Mouse (Mus musculus) heart, embryonic 11.5 days (tissue): Measurements from ENCODE around the gene Gm20219. TPM values are rescaled to one million over a fixed set of nuclear protein-coding genes. Genes with fewer than 3 reads are reported as not detected.

ENCODE experiments used
- ATAC-seq: fragments of 200-750 bp; cut with Nextera tagmentation; replicated peaks from 2 replicates; pipeline ENCODE4 v1.8.0; 2017; ENCODE audit warnings: moderate library complexity; ENCODE audit not compliant: insufficient number of reproducible peaks, low FRiP score, low TSS enrichment
- H3K27ac ChIP-seq: fragments of 300-500 bp; sonication (generic); 2 replicates; pipeline ENCODE4 v1.5.1; 2014; ENCODE audit warnings: mild to moderate bottlenecking, low read depth, low read length
- H3K27me3 ChIP-seq: fragments of 300-500 bp; sonication (generic); 2 replicates; pipeline ENCODE4 v1.6.1; 2014; ENCODE audit warnings: mild to moderate bottlenecking, low read length, mixed read lengths; ENCODE audit not compliant: control insufficient read depth, insufficient read depth
- H3K36me3 ChIP-seq: fragments of 300-500 bp; sonication (generic); 2 replicates; pipeline ENCODE4 v1.6.1; 2014; ENCODE audit warnings: mild to moderate bottlenecking, low read length, moderate library complexity, mixed read lengths; ENCODE audit not compliant: control insufficient read depth, insufficient read depth
- H3K4me1 ChIP-seq: fragments of 300-500 bp; sonication (generic); 2 replicates; pipeline ENCODE4 v1.6.1; 2014; ENCODE audit warnings: low read length; ENCODE audit not compliant: control insufficient read depth, insufficient read depth
- H3K4me2 ChIP-seq: fragments of 300-500 bp; sonication (generic); 2 replicates; pipeline ENCODE4 v1.6.1; 2014; ENCODE audit warnings: mild to moderate bottlenecking, moderate library complexity
- H3K4me3 ChIP-seq: fragments of 300-500 bp; sonication (generic); 2 replicates; pipeline ENCODE4 v1.5.1; 2014; ENCODE audit warnings: low read depth, low read length
- H3K9ac ChIP-seq: fragments of 300-500 bp; sonication (generic); 2 replicates; pipeline ENCODE4 v1.6.1; 2014; ENCODE audit warnings: mild to moderate bottlenecking, low read depth, low read length, moderate library complexity
- H3K9me3 ChIP-seq: fragments of 300-500 bp; sonication (generic); replicated peaks from 2 replicates; pipeline ENCODE4 v1.6.1; 2016; ENCODE audit warnings: low read length; ENCODE audit not compliant: control insufficient read depth
- WGBS: fragments of 180-500 bp; shearing (Covaris S2); extraction: QIAGEN DNeasy Blood & Tissue Kit; methylation state at CpG from one replicate; pipeline ENCODE4 v1.1.7; 2014; ENCODE audit not compliant: insufficient replicate concordance; 5-methylcytosine and 5-hydroxymethylcytosine counted together
- polyA plus RNA-seq: library from polyadenylated mRNA; unstranded; fragments of >200 nt; fragmentation: Nextera tagmentation; extraction: Ambion mirVana; gene quantifications from 2 replicates; pipeline ENCODE4 v1.2.1, GENCODE M21; 2014

Gene Gm20219
- 0.28 and 0.62 TPM in 2 replicates for polyA plus RNA-seq

DNA sequence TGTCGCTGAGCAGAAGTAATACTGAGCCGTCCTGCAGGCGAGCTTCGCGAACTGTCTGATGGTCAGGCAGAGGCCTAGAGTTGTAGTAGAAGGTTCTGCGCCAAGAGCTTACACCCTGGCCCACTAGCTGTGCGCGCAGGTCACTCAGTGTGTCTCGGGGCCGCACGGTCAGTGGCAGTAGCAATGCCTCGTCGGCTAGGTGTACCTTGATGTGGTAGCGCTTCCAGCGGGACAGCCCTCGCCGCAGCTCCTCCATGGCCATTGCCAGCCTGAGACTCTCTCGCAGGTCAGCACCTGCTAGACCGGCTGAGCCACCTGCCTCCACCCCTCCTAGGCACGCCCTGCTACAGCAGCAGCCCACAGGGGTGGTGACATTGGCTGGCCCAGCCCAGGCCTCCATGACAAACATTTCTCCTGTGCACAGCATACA, at the start of gene Gm20219:
Gm20219 (minus strand) TSS at position 266 of the 430 bp plus-strand sequence.
- WGBS, result 67% methylated on average over 20 of the region's 20 CpGs
- Histone ChIP-seq H3K36me3 (no peaks in the 10 kb centered on the region), H3K27me3 (no peaks in the 10 kb centered on the region), H3K4me2 (no peak within 1 kb of the TSS), H3K9ac (no peak within 1 kb of the TSS), H3K4me3 (no peak within 1 kb of the TSS), H3K4me1 (no peaks in the 10 kb centered on the region), H3K9me3 (no peaks in the 10 kb centered on the region), H3K27ac (no peak within 1 kb of the TSS)
- ATAC-seq, result no peak

DNA sequence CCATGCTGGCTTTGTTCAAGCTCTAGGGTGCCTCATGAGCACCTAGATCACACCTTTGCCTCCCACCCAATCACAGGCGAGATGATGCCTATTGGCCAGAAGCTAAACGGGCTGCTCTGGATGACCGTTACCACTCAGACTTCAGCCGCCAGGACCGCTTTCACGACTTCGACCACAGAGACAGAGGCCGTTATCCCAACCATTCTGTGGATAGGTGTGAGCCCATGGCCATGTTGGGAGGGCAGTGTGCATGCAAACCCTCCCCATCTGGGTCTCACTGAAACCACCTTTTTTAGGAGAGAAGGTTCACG, 49.8 kb upstream of the Gm20219 start:
- H3K4me2 ChIP-seq, result no peak overlapping the region
- WGBS, result 86% methylated on average over 9 of the region's 9 CpGs
- no peak overlapping the region for H3K27ac ChIP-seq
- H3K4me3 ChIP-seq, result no peak overlapping the region
- peaks cover 10% of the 10 kb centered on the region for H3K4me1 ChIP-seq
- H3K27me3 ChIP-seq, result no peaks in the 10 kb centered on the region
- H3K9me3 ChIP-seq, result no peaks in the 10 kb centered on the region
- no peak overlapping the region for H3K9ac ChIP-seq
- ATAC-seq, result no peak
- peaks cover 73% of the 10 kb centered on the region for H3K36me3 ChIP-seq

DNA sequence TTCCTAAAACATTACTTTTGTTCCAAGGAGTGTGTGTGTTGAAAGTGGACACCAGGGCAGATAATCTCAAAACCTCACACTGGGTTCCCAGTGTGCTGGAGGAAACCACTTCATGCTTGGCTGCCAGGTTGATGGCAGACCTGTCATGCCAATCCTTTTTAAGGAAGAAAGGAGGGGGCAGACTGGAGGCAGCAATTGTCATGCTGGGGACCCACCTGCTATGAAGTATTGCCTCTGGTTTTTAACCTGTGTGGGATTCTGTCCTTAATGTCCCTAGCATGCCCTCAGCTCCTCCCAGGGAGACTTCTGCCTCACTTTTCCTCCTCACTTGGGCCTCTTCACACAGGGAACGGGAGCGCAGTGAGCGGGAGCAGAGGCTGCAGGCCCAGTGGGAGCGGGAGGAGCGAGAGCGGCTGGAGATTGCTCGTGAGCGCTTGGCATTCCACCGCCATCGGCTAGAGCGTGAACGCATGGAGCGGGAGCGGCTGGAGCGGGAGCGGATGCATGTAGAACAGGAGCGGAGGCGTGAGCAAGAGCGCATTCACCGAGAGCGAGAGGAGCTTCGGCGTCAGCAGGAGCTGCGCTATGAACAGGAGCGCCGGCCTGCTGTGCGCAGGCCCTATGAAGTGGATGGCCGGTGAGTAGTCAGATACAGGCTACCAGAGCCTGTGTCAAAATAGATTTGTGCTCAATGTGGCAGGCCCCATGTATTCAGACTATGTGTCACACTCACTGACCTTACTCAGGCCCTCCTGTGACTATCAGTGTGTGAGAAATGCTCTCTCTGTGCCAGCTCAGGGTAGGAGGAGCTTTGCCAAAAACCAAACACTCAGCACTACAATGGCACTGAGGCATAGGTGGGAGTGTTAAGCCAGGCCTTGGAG, 49.2 kb upstream of the Gm20219 start:
- no peak overlapping the region for H3K27ac ChIP-seq
- H3K9ac ChIP-seq, result no peak overlapping the region
- no peaks in the 10 kb centered on the region for H3K27me3 ChIP-seq
- 95% methylated on average over 28 of the region's 28 CpGs for WGBS
- peaks cover 6% of the 10 kb centered on the region for H3K4me1 ChIP-seq
- no peaks in the 10 kb centered on the region for H3K9me3 ChIP-seq
- H3K4me3 ChIP-seq, result no peak overlapping the region
- H3K36me3 ChIP-seq, result peaks cover 73% of the 10 kb centered on the region
- ATAC-seq, result no peak
- no peak overlapping the region for H3K4me2 ChIP-seq

DNA sequence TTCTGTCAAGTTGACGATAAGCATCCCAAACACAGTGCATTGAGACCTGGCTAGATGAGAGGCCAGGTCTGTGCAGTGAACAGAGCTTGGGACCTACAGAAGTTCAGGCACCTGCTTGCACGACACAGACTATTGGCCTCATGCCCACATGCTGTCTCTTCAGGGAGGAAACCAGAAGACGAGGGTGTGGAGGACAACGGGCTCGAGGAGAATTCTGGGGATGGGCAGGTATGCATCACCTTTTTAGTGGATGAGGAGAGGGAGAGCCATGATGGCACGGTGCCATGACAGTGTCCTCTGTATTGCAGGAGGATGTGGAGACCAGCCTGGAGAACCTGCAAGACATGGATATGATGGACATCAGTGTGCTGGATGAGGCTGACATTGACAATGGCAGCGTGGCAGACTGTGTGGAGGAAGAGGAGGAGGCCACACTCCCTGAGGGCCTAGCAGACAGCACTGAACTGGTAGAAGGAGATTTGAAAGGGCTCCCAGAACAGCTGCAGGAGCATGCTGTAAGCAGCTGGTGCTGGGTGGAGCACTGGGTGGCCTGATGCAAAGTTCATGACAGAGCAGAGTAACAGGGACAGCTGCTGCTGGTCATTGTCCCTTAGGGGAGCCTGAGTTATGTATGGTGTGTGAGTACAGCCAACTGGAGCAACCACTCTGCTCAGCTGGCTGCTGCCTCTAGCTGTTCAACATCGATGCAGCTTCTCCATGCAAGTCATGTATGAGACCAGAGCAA, 39.5 kb upstream of the Gm20219 start:
- Histone ChIP-seq H3K4me3 (no peak overlapping the region), H3K27me3 (no peaks in the 10 kb centered on the region), H3K27ac (no peak overlapping the region), H3K4me1 (no peaks in the 10 kb centered on the region), H3K9ac (no peak overlapping the region), H3K36me3 (peaks cover 56% of the 10 kb centered on the region), H3K4me2 (no peak overlapping the region), H3K9me3 (no peaks in the 10 kb centered on the region)
- WGBS, result 92% methylated on average over 8 of the region's 8 CpGs
- ATAC-seq, result no peak

DNA sequence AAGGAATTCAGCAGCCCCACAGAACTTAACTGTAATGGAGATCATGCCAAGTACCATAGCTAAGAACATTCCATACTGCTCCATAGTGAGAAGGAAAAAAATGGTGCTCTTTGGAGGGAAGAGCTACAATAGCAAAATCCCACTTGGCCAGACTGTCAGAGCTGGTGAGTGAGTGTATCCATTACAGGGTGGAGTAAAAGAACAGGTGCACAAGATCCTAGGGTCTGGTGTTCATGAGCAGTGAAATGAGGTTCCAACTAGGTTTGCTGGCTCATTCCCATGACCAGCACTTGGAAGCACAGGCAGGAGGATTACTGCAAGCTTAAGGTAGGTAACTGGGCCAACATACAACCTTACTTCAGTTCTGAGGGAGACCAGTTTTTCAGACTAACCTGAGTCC, 38.4 kb upstream of the Gm20219 start:
- Histone ChIP-seq H3K4me1 (peaks cover under 1% of the 10 kb centered on the region; the same call in 1 of the 2 replicates), H3K27ac (no peak overlapping the region), H3K4me3 (no peak overlapping the region), H3K9me3 (no peaks in the 10 kb centered on the region), H3K4me2 (no peak overlapping the region), H3K27me3 (no peaks in the 10 kb centered on the region), H3K9ac (no peak overlapping the region), H3K36me3 (peaks cover 60% of the 10 kb centered on the region)
- no peak for ATAC-seq

DNA sequence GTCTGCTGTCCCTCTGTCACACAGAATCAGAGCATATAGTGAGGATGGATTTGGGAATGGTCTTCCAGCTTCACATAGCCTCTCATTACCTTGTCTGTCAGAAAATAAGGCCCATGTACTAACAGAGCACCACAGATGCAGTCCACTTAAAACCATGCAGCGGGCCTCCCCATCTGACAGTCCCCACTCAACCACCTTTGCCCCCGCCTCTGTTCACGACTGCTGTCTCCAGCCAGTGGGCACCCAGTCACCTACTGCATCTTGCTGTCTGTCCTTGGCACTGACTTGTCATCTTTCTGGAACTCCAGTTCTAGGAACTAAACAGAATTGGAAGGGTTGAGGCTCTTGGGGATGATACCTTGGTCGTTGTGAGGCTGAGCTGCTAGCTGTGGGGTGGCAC, 34.7 kb upstream of the Gm20219 start:
- no peak for ATAC-seq
- Histone ChIP-seq H3K27me3 (no peaks in the 10 kb centered on the region), H3K9ac (no peak overlapping the region), H3K36me3 (peaks cover 33% of the 10 kb centered on the region), H3K9me3 (no peaks in the 10 kb centered on the region), H3K4me3 (no peak overlapping the region), H3K27ac (no peak overlapping the region), H3K4me1 (peaks cover 13% of the 10 kb centered on the region), H3K4me2 (no peak overlapping the region)
- 92% methylated on average over 4 of the region's 4 CpGs for WGBS

DNA sequence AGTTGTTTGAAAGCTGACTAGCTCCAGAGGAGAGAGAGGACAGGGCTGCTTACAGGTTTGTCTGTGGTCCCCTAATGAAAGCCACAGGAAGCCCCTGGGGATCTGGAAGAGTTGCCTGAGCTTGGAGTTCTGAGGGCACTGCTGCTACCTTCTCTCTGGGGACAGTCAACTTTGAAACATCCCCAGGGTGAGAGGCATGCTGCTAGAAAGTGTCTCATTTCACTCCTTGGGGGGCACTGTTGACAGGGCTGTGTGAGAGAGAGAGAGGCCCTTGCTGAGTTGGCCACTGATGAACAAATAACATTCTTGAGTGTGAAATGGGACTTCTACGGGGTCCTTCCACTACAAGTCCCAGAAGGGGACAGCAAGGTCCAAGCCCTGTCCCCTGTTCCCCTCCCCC, 33.6 kb upstream of the Gm20219 start:
- no peak overlapping the region for H3K4me2 ChIP-seq
- peaks cover 19% of the 10 kb centered on the region for H3K4me1 ChIP-seq
- no peaks in the 10 kb centered on the region for H3K27me3 ChIP-seq
- 0 out of 2 replicates have a peak overlapping the region, but pooled peaks have one; percentile 24 for H3K9ac ChIP-seq
- 91% methylated on average over 1 of the region's 1 CpGs for WGBS
- H3K36me3 ChIP-seq, result peaks cover 33% of the 10 kb centered on the region
- no peak overlapping the region for H3K27ac ChIP-seq
- H3K9me3 ChIP-seq, result no peaks in the 10 kb centered on the region
- no peak overlapping the region for H3K4me3 ChIP-seq
- no peak for ATAC-seq

DNA sequence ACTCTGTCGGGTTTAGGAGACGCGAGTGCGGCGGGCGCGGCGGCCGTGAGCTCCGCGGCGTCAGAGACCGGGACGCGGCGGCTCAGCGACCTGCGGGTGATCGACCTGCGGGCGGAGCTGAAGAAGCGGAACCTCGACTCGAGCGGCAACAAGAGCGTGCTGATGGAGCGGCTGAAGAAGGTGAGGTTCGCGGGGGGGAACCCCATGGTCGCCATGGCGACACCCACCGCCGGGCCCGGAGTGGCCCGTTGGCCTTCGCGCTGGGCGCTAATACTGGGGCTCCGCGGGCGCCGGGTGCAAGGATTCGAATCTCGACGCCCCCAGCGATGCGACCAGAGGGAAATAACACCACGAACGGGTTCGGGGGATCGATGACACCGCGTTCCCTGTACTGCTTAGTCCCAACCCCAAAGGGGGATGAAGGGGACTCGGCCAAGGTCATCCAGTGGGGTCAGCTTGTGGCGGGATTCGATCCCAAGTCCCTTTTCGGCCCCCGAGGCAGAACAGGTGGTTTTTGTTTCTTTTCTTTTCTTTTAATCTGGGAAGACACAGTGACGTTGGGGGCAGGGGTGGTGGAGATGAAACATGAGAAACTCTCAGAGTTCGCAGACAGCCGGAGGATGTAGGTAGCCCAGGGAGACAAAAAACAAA, 31.1 kb upstream of the Gm20219 start:
- H3K4me3 ChIP-seq, result peak overlapping the region; percentile 92
- no peaks in the 10 kb centered on the region for H3K9me3 ChIP-seq
- whole genome bisulfite sequencing, result under 1% methylated on average over 56 of the region's 61 CpGs
- peak overlapping the region; percentile 92 for H3K9ac ChIP-seq
- no peak for ATAC-seq
- no peaks in the 10 kb centered on the region for H3K27me3 ChIP-seq
- H3K4me1 ChIP-seq, result peaks cover 25% of the 10 kb centered on the region
- H3K36me3 ChIP-seq, result peaks cover 30% of the 10 kb centered on the region
- H3K27ac ChIP-seq, result peak overlapping the region; percentile 95
- peak overlapping the region; percentile 73 for H3K4me2 ChIP-seq
